Mouse (Mus musculus) fat pad, adult 2 months (tissue): ENCODE results near the gene Ikzf5.

Source experiments
- DNase-seq: peaks from one replicate; pipeline ENCODE4 v3.0.0-alpha.2; 2011; ENCODE audit warnings: low read depth, low spot score; ENCODE audit errors: extremely low read depth

Ikzf5 gene

DNA sequence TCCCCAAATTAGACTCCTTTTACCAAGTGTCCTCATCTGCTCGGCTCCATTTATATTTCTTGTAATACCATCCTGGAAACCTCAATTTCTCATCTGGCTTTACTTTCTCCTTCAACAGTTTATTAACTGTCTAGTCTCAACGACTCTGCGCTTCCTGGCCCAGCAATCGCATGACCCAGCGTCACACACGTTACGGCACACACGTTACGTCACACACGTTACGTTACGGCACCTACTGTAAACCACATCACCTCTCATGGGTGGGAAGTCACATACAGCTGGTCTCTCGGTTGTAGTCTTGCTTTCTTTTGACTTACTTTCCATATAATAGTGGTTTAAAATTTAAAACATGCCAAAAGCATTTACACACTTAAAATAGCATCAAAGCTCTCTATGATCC, 54.2 kb downstream of the Ikzf5 start:
- no peak for DNase-seq

DNA sequence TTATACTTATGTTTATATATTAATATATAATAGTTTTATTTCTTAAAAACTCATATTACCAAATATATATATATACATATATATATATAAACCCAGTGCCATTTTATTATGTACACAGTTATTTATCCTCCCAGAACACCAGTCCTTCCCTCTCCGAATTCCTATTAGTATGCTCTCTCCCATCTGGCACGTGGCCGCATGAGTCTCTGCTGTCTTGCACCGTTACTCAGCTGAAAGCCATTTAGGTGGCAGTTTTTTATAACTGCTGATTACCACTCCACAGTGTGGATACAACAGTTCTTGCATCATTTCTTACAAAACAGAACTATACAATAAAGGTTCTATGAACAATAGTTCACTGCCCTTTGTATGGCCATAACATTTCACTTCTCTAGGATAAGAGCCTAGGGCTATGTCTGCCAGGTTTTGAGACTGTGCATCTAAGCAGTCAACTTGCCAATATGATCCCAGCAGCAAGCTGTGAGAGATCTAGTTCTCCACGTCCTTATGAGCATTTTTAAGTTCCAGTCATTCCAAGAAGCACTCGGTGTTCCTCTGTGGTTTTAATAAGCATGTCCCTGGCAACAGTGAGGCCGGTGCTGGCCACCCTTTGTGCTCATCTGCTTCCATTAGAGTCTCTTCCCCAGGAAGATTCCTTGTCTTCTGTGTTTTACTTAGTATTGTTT, 64.3 kb downstream of the Ikzf5 start:
- DNase-seq, result no peak
